Mouse (Mus musculus): ENCODE data around the gene Itpkb.

- TF ChIP-seq POLR2A (IDR thresholded peaks at IDR 0.05; ENCODE audit: borderline replicate concordance, extremely low read depth, low read depth, low read length) (no peak), CTCF (IDR thresholded peaks at IDR 0.05; ENCODE audit: insufficient read depth, low read length) (no peak)
Measured at GRCm38 (mm10) chr1:180307661-180308060, 22.6 kb upstream of the Itpkb start.

Data from lung, adult 2 months (tissue).